Mouse (Mus musculus): ENCODE data around the gene A830018L16Rik. TPM values are rescaled to one million over a fixed set of nuclear protein-coding genes. Genes with fewer than 3 reads are reported as not detected.

Gene A830018L16Rik
- total RNA-seq, 2 experiments from 2014 or later = 119 to 126 TPM

- intact Hi-C loops (cut with DNase I) = no loop called here
- DNase-seq (ENCODE audit: low spot score in 2 of 2) = peak in 1 of 2 experiments; percentile 53
Measured at GRCm38 (mm10) chr1:11573462-11573861, 159.6 kb downstream of the A830018L16Rik start.

GRCm38 (mm10) chr1:11580026-11580425, 166.1 kb downstream of the A830018L16Rik start:
- intact Hi-C loops (cut with DNase I) = no loop called here
- DNase-seq (ENCODE audit: low spot score in 2 of 2) = no peak

- no peak for DNase-seq (ENCODE audit: low spot score in 2 of 2)
- intact Hi-C loops (cut with DNase I) = no loop called here
Measured at GRCm38 (mm10) chr1:11588305-11588704, 174.4 kb downstream of the A830018L16Rik start.

GRCm38 (mm10) chr1:11650137-11650536, 236.2 kb downstream of the A830018L16Rik start:
- intact Hi-C loops (cut with DNase I) = no loop called here

GRCm38 (mm10) chr1:11652773-11653172, 238.9 kb downstream of the A830018L16Rik start:
- intact Hi-C loops (cut with DNase I) = no loop called here
- no peak for DNase-seq (ENCODE audit: low spot score in 2 of 2)

More at GRCm38 (mm10) chr1:11650137-11650536, 236.2 kb downstream of the A830018L16Rik start:
- no peak for DNase-seq (ENCODE audit: low spot score in 2 of 2)

- DNase-seq (ENCODE audit: low spot score in 2 of 2) = peak; percentile 72 to 80
- intact Hi-C loops (cut with DNase I) = loop anchor here (2.0 kb wide), 1 partner anchor 1179 kb away; no protein-coding TSS in a partner anchor
Measured at GRCm38 (mm10) chr1:11657341-11658060, 243.6 kb downstream of the A830018L16Rik start.

- intact Hi-C loops (cut with DNase I) = loop anchor here (2.0 kb wide), 1 partner anchor 1179 kb away; no protein-coding TSS in a partner anchor
- no peak for DNase-seq (ENCODE audit: low spot score in 2 of 2)
Measured at GRCm38 (mm10) chr1:11658061-11658625, 244.2 kb downstream of the A830018L16Rik start.

- intact Hi-C loops (cut with DNase I) = no loop called here
- no peak for DNase-seq (ENCODE audit: low spot score in 2 of 2)
Measured at GRCm38 (mm10) chr1:11744749-11745314, 330.9 kb downstream of the A830018L16Rik start.

- no peak for DNase-seq (ENCODE audit: low spot score in 2 of 2)
- intact Hi-C loops (cut with DNase I) = no loop called here
Measured at GRCm38 (mm10) chr1:11748424-11748823, 334.5 kb downstream of the A830018L16Rik start.

GRCm38 (mm10) chr1:11750065-11750464, 336.2 kb downstream of the A830018L16Rik start:
- intact Hi-C loops (cut with DNase I) = no loop called here
- DNase-seq (ENCODE audit: low spot score in 2 of 2) = no peak

GRCm38 (mm10) chr1:11750607-11751006, 336.7 kb downstream of the A830018L16Rik start:
- intact Hi-C loops (cut with DNase I) = no loop called here
- DNase-seq (ENCODE audit: low spot score in 2 of 2) = peak; percentile 7 to 12

GRCm38 (mm10) chr1:11751996-11752395, 338.1 kb downstream of the A830018L16Rik start:
- no peak for DNase-seq (ENCODE audit: low spot score in 2 of 2)
- intact Hi-C loops (cut with DNase I) = no loop called here

GRCm38 (mm10) chr1:11788264-11788663, 374.4 kb downstream of the A830018L16Rik start:
- DNase-seq (ENCODE audit: low spot score in 2 of 2) = peak in 1 of 2 experiments; percentile 8
- intact Hi-C loops (cut with DNase I) = no loop called here

- intact Hi-C loops (cut with DNase I) = no loop called here
- no peak for DNase-seq (ENCODE audit: low spot score in 2 of 2)
Measured at GRCm38 (mm10) chr1:11792820-11793219, 378.9 kb downstream of the A830018L16Rik start.

- intact Hi-C loops (cut with DNase I) = no loop called here
- DNase-seq (ENCODE audit: low spot score in 2 of 2) = peak; percentile 12 to 25
Measured at GRCm38 (mm10) chr1:11795666-11796065, 381.8 kb downstream of the A830018L16Rik start.

GRCm38 (mm10) chr1:11872847-11873246, 458.9 kb downstream of the A830018L16Rik start:
- no peak for DNase-seq (ENCODE audit: low spot score in 2 of 2)
- intact Hi-C loops (cut with DNase I) = no loop called here

GRCm38 (mm10) chr1:11873573-11873972, 459.7 kb downstream of the A830018L16Rik start:
- intact Hi-C loops (cut with DNase I) = no loop called here

GRCm38 (mm10) chr1:11881706-11882105, 467.8 kb downstream of the A830018L16Rik start:
- no peak for DNase-seq (ENCODE audit: low spot score in 2 of 2)

More at GRCm38 (mm10) chr1:11873573-11873972, 459.7 kb downstream of the A830018L16Rik start:
- no peak for DNase-seq (ENCODE audit: low spot score in 2 of 2)

GRCm38 (mm10) chr1:11895715-11896114, 481.8 kb downstream of the A830018L16Rik start:
- DNase-seq (ENCODE audit: low spot score in 2 of 2) = peak; percentile 14 to 58

More at GRCm38 (mm10) chr1:11881706-11882105, 467.8 kb downstream of the A830018L16Rik start:
- intact Hi-C loops (cut with DNase I) = no loop called here

GRCm38 (mm10) chr1:11915873-11916272, 502.0 kb downstream of the A830018L16Rik start:
- no peak for DNase-seq (ENCODE audit: low spot score in 2 of 2)
- intact Hi-C loops (cut with DNase I) = no loop called here

More at GRCm38 (mm10) chr1:11895715-11896114, 481.8 kb downstream of the A830018L16Rik start:
- intact Hi-C loops (cut with DNase I) = no loop called here

Measured in left cerebral cortex, postnatal 14 days (tissue).